Mouse (Mus musculus): Measurements from ENCODE around the gene Pou3f1. TPM values are rescaled to one million over a fixed set of nuclear protein-coding genes. Genes with fewer than 3 reads are reported as not detected.

Gene Pou3f1
- total RNA-seq, 2 experiments from 2014 or later = 18.2 to 18.3 TPM

- intact Hi-C loops (cut with DNase I) = no loop called here
- DNase-seq (ENCODE audit: low spot score in 2 of 2) = no peak
Measured at GRCm38 (mm10) chr4:124682270-124682669, 25.7 kb downstream of the Pou3f1 start.

- intact Hi-C loops (cut with DNase I) = no loop called here
- DNase-seq (ENCODE audit: low spot score in 2 of 2) = no peak
Measured at GRCm38 (mm10) chr4:124683474-124683873, 26.9 kb downstream of the Pou3f1 start.

- intact Hi-C loops (cut with DNase I) = no loop called here
- no peak for DNase-seq (ENCODE audit: low spot score in 2 of 2)
Measured at GRCm38 (mm10) chr4:124685004-124685403, 28.4 kb downstream of the Pou3f1 start.

- DNase-seq (ENCODE audit: low spot score in 2 of 2) = no peak
- intact Hi-C loops (cut with DNase I) = no loop called here
Measured at GRCm38 (mm10) chr4:124685453-124685852, 28.8 kb downstream of the Pou3f1 start.

- intact Hi-C loops (cut with DNase I) = no loop called here
- no peak for DNase-seq (ENCODE audit: low spot score in 2 of 2)
Measured at GRCm38 (mm10) chr4:124685897-124686402, 29.3 kb downstream of the Pou3f1 start.

GRCm38 (mm10) chr4:124691455-124691854, 34.8 kb downstream of the Pou3f1 start:
- DNase-seq (ENCODE audit: low spot score in 2 of 2) = no peak
- intact Hi-C loops (cut with DNase I) = no loop called here

GRCm38 (mm10) chr4:124692416-124692861, 35.8 kb downstream of the Pou3f1 start:
- DNase-seq (ENCODE audit: low spot score in 2 of 2) = no peak
- intact Hi-C loops (cut with DNase I) = no loop called here

GRCm38 (mm10) chr4:124693135-124693894, 36.7 kb downstream of the Pou3f1 start, which contains the start of gene Utp11:
TSS of gene Utp11 (minus strand) at chr4:124693600.
- peak; percentile 85 to 93 for DNase-seq (ENCODE audit: low spot score in 2 of 2)
- intact Hi-C loops (cut with DNase I) = no loop called here

GRCm38 (mm10) chr4:124694572-124694971, 38.0 kb downstream of the Pou3f1 start:
- no peak for DNase-seq (ENCODE audit: low spot score in 2 of 2)
- intact Hi-C loops (cut with DNase I) = no loop called here

- no peak for DNase-seq (ENCODE audit: low spot score in 2 of 2)
- intact Hi-C loops (cut with DNase I) = no loop called here
Measured at GRCm38 (mm10) chr4:124695786-124696516, 39.3 kb downstream of the Pou3f1 start.

GRCm38 (mm10) chr4:124699791-124700190, 43.2 kb downstream of the Pou3f1 start:
- intact Hi-C loops (cut with DNase I) = no loop called here
- no peak for DNase-seq (ENCODE audit: low spot score in 2 of 2)

- intact Hi-C loops (cut with DNase I) = no loop called here
- no peak for DNase-seq (ENCODE audit: low spot score in 2 of 2)
Measured at GRCm38 (mm10) chr4:124700248-124700971, 43.8 kb downstream of the Pou3f1 start, which contains the start of gene Fhl3. TSS of gene Fhl3 (plus strand) at chr4:124700701.

- DNase-seq (ENCODE audit: low spot score in 2 of 2) = no peak
- intact Hi-C loops (cut with DNase I) = no loop called here
Measured at GRCm38 (mm10) chr4:124701052-124701845, 44.6 kb downstream of the Pou3f1 start.

GRCm38 (mm10) chr4:124701916-124702315, 45.3 kb downstream of the Pou3f1 start:
- DNase-seq (ENCODE audit: low spot score in 2 of 2) = no peak
- intact Hi-C loops (cut with DNase I) = no loop called here

- intact Hi-C loops (cut with DNase I) = no loop called here
- DNase-seq (ENCODE audit: low spot score in 2 of 2) = no peak
Measured at GRCm38 (mm10) chr4:124703406-124703805, 46.8 kb downstream of the Pou3f1 start.

- DNase-seq (ENCODE audit: low spot score in 2 of 2) = no peak
Measured at GRCm38 (mm10) chr4:124703881-124704796, 47.5 kb downstream of the Pou3f1 start.

GRCm38 (mm10) chr4:124704797-124705474, 48.3 kb downstream of the Pou3f1 start:
- DNase-seq (ENCODE audit: low spot score in 2 of 2) = no peak
- intact Hi-C loops (cut with DNase I) = no loop called here

More at GRCm38 (mm10) chr4:124703881-124704796, 47.5 kb downstream of the Pou3f1 start:
- intact Hi-C loops (cut with DNase I) = no loop called here

Measured in left cerebral cortex, postnatal 25 days (tissue).